Mouse (Mus musculus) kidney, adult 10 weeks (tissue): ENCODE measurements around the gene Gga3. TPM values are rescaled to one million over a fixed set of nuclear protein-coding genes. Genes with fewer than 3 reads are reported as not detected.

Source experiments
- polyA plus RNA-seq: library from polyadenylated mRNA; stranded (reverse); fragments of 350-450 nt; fragmentation: Illumina TruSeq; extraction: RNeasy Lipid Tissue Mini Kit (QIAGEN cat#74804); gene quantifications from one replicate; pipeline ENCODE4 v1.2.3, GENCODE M21; 2014; ENCODE audit warnings: low read depth, low replicate concordance

Gga3 gene
- polyA plus RNA-seq: 2.0 TPM

GRCm38 (mm10) chr11:115603476-115604303, at the start of gene Gga3, which contains the start of gene Mrps7:
TSS of gene Gga3 (minus strand) at chr11:115604051.
TSS of gene Mrps7 (plus strand) at chr11:115603925.

GRCm38 (mm10) chr11:115627705-115628464, 24.0 kb upstream of the Gga3 start, which contains the start of gene Slc25a19:
TSS of gene Slc25a19 (minus strand) at chr11:115628295.

GRCm38 (mm10) chr11:115612410-115613137, 8.7 kb upstream of the Gga3 start, which contains the start of gene Mif4gd:
TSS of gene Mif4gd (minus strand) at chr11:115612969.

GRCm38 (mm10) chr11:115564064-115564809, 39.6 kb downstream of the Gga3 start, which contains the start of gene Nup85:
TSS of gene Nup85 (plus strand) at chr11:115564434.

GRCm38 (mm10) chr11:115536038-115536681, 67.7 kb downstream of the Gga3 start, which contains the start of gene Sumo2:
TSS of gene Sumo2 (minus strand) at chr11:115536276.

Other genes with a start within 250 kb of the Gga3 start
- not detected for gene Hid1, start 236.3 kb downstream of the Gga3 start, polyA plus RNA-seq
- 0.12 TPM for gene Cdr2l, start 222.1 kb downstream of the Gga3 start, polyA plus RNA-seq
- gene Mrpl58, start 200.3 kb downstream of the Gga3 start, polyA plus RNA-seq: 21.0 TPM
- 905 TPM for gene Atp5h, start 184.1 kb downstream of the Gga3 start, polyA plus RNA-seq
- 19.2 TPM for gene Kctd2, start 183.9 kb downstream of the Gga3 start, polyA plus RNA-seq
- gene Trim80, start 163.5 kb downstream of the Gga3 start, polyA plus RNA-seq: not detected
- gene Slc16a5, start 141.6 kb downstream of the Gga3 start, polyA plus RNA-seq: 15.7 TPM
- gene Armc7, start 128.4 kb downstream of the Gga3 start, polyA plus RNA-seq: 0.40 TPM
- gene Nt5c, start 112.2 kb downstream of the Gga3 start, polyA plus RNA-seq: 1.6 TPM
- 5.1 TPM for gene Jpt1, start 89.7 kb downstream of the Gga3 start, polyA plus RNA-seq
- gene Sumo2, start 67.8 kb downstream of the Gga3 start, polyA plus RNA-seq: 1,030 TPM
- gene Nup85, start 39.6 kb downstream of the Gga3 start, polyA plus RNA-seq: 17.7 TPM
- gene Mrps7, start 126 bp downstream of the Gga3 start, polyA plus RNA-seq: 9.5 TPM
- gene Mif4gd, start 8.9 kb upstream of the Gga3 start, polyA plus RNA-seq: 23.9 TPM
- gene Slc25a19, start 24.2 kb upstream of the Gga3 start, polyA plus RNA-seq: 5.7 TPM
- gene Grb2, start 104.5 kb upstream of the Gga3 start, polyA plus RNA-seq: 57.4 TPM
- gene Tmem94, start 161.4 kb upstream of the Gga3 start, polyA plus RNA-seq: 0.97 TPM
- 0.53 TPM for gene Caskin2, start 209.6 kb upstream of the Gga3 start, polyA plus RNA-seq
- gene Tsen54, start 210.7 kb upstream of the Gga3 start, polyA plus RNA-seq: not detected
- gene Llgl2, start 220.0 kb upstream of the Gga3 start, polyA plus RNA-seq: 7.2 TPM